Mouse (Mus musculus) megakaryocyte, embryonic 14.5 days (primary cell): ENCODE measurements around the gene Btbd35f7. TPM values are rescaled to one million over a fixed set of nuclear protein-coding genes. Genes with fewer than 3 reads are reported as not detected.
"Not testable (repeated sequence)": the region's sequence is repeated elsewhere in the genome, so short reads cannot be mapped to it uniquely, and the experiment has no call there.

Experiments used
- H3K27me3 ChIP-seq: replicated peaks from 2 replicates; pipeline ENCODE3; 2012; ENCODE audit warnings: inconsistent platforms
- H3K36me3 ChIP-seq: replicated peaks from 2 replicates; pipeline ENCODE3; 2012; ENCODE audit warnings: low read length, inconsistent platforms, mixed read lengths
- H3K4me1 ChIP-seq: 2 replicates; pipeline ENCODE4 v1.6.1; 2012; ENCODE audit warnings: inconsistent platforms
- H3K4me3 ChIP-seq: replicated peaks from 2 replicates; pipeline ENCODE3; 2012; ENCODE audit warnings: moderate library complexity, mild to moderate bottlenecking, inconsistent platforms
- H3K9me3 ChIP-seq: 2 replicates; pipeline ENCODE4 v1.6.1; 2012; ENCODE audit warnings: inconsistent platforms
- polyA plus RNA-seq: library from polyadenylated mRNA; stranded (reverse); fragments of >175 nt; gene quantifications from 2 replicates; pipeline ENCODE4 v1.2.3, GENCODE M21; 2012; ENCODE audit warnings: low replicate concordance; ENCODE audit not compliant: insufficient read depth

The Btbd35f7 gene
- polyA plus RNA-seq = not detected in 2 replicates

DNA sequence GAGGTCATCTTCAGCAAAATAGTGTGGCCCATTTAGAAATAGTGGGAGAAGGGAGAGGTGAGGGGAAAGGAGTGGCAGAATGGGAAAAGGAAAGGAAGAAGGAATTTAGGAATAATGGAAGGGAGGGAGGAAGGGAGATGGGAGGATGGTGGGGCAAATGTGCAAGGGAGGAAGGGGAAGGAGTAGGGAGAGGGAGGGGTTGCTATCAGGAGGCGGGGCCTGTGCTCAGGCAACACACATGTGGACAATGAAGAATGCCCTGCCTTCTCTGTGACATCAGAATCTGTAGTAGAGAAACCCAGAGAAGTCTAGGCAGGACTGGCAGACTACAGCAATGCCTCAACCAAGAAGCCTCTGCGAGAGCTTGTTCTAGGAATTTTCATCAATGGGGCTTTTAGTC is at the start of gene Btbd35f7:
TSS of gene Btbd35f7 (plus strand) at position 301 of the 400 bp plus-strand sequence.
- not testable (repeated sequence) for H3K36me3 ChIP-seq, H3K27me3 ChIP-seq, H3K4me3 ChIP-seq, H3K4me1 ChIP-seq
- H3K9me3 ChIP-seq = peaks cover 12% of the 10 kb centered on the region

Other genes starting within 250 kb of the Btbd35f7 start
- gene Mycs, start 199.8 kb upstream of the Btbd35f7 start, polyA plus RNA-seq = not detected in 2 replicates